In the genomic region with DNA sequence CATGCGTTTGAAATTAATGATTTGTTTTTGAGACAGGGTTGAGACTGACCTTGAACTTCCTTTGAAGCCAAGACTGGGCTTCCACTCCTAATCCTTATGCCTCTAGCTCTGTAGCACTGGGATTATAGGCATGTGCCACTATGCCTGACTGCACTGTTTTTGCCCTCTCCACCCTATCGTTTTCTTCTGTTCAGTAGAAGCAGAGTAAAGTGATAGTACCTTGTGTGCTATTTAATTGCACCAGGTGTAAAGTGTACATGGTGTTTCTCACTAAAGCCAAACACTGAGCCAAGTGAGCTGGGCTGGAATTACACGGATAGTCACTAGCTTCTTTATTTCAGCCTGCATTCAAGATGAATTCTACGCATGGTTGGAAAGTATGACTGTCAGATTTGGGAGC, we compare ENCODE assay signal across 19 mouse cellular contexts. TPM values are rescaled to one million over a fixed set of nuclear protein-coding genes. Genes with fewer than 3 reads are reported as not detected.
A peak's percentile ranks its signal among the peaks of the same experiment; 100 is the strongest.
DNase-seq lines count a peak whose midpoint lies in the region; ATAC-seq and TF ChIP-seq lines count a peak whose summit lies in the region.
"Had no signal": no experiment of that assay in that cellular context is flagged by ENCODE, and none has a peak within 500 bp of the region (broad histone marks: within the 10 kb centered on the region; RNA-seq: fewer than 3 reads in every experiment).

No protein-coding gene starts in this region.

- 79% methylated on average over 4 of the region's 4 CpGs for WGBS in heart, embryonic 12.5 days
- 84% methylated on average over 4 of the region's 4 CpGs for WGBS in heart, embryonic 10.5 days
- 78% methylated on average over 4 of the region's 4 CpGs for WGBS in heart, embryonic 16.5 days
- WGBS in heart, adult 2 months, result 71% methylated on average over 4 of the region's 4 CpGs
- 53% methylated on average over 4 of the region's 4 CpGs for WGBS in kidney, postnatal 0 days

- H3K4me1 ChIP-seq in heart, embryonic 12.5 days (replicated peaks), result peaks cover 8% of the 10 kb centered on the region; the same call in 1 of the 2 replicates
- peaks cover 5% of the 10 kb centered on the region for H3K4me1 ChIP-seq in heart, embryonic 10.5 days
- peaks cover 13% of the 10 kb centered on the region for H3K4me1 ChIP-seq in heart, embryonic 16.5 days (ENCODE audit: control insufficient read depth, insufficient read depth, low read length)
- peaks cover 7% of the 10 kb centered on the region for H3K4me1 ChIP-seq in heart, adult 2 months (ENCODE audit: control insufficient read depth, insufficient read depth, low read length)
- H3K4me1 ChIP-seq in kidney, postnatal 0 days (replicated peaks; ENCODE audit: insufficient read depth, low read length), result 0 out of 2 replicates have a peak, but pooled peaks cover 9% of the 10 kb centered on the region

- no peak overlapping the region for H3K4me2 ChIP-seq in heart, embryonic 12.5 days
- H3K4me2 ChIP-seq in heart, embryonic 16.5 days (ENCODE audit: low read depth, low read length), result no peak overlapping the region
- H3K4me2 ChIP-seq in kidney, postnatal 0 days (ENCODE audit: low read length), result no peak overlapping the region
- H3K4me2 ChIP-seq: embryonic facial prominence, embryonic 15.5 days; forebrain, embryonic 15.5 days; hindbrain, embryonic 15.5 days had no signal

- no peaks in the 10 kb centered on the region for H3K36me3 ChIP-seq in heart, embryonic 12.5 days
- 0 out of 2 replicates have a peak, but pooled peaks cover 2% of the 10 kb centered on the region for H3K36me3 ChIP-seq in heart, embryonic 10.5 days
- H3K36me3 ChIP-seq in heart, embryonic 16.5 days (ENCODE audit: control insufficient read depth, insufficient read depth), result peaks cover 3% of the 10 kb centered on the region
- H3K36me3 ChIP-seq in heart, adult 2 months (ENCODE audit: control insufficient read depth, insufficient read depth, low read length), result peaks cover 23% of the 10 kb centered on the region
- H3K36me3 ChIP-seq in kidney, postnatal 0 days (ENCODE audit: insufficient read depth, low read length), result no peaks in the 10 kb centered on the region
- H3K36me3 ChIP-seq: embryonic facial prominence, embryonic 15.5 days; forebrain, embryonic 15.5 days had no signal

- no peak for TF ChIP-seq POLR2A in heart, adult 2 months (IDR thresholded peaks at IDR 0.05; ENCODE audit: insufficient read depth, low read depth, low read length)

- H3K4me3 ChIP-seq in heart, embryonic 12.5 days, result no peak overlapping the region
- no peak overlapping the region for H3K4me3 ChIP-seq in heart, embryonic 10.5 days
- H3K4me3 ChIP-seq in heart, embryonic 16.5 days (ENCODE audit: low read length), result no peak overlapping the region
- H3K4me3 ChIP-seq in heart, adult 2 months, result no peak overlapping the region
- no peak overlapping the region for H3K4me3 ChIP-seq in kidney, postnatal 0 days (replicated peaks; ENCODE audit: low read depth, low read length)
- H3K4me3 ChIP-seq: embryonic facial prominence, embryonic 15.5 days; forebrain, embryonic 15.5 days; hindbrain, embryonic 15.5 days had no signal

- H3K79me2 ChIP-seq in heart, adult 2 months (replicated peaks; ENCODE audit: control insufficient read depth, insufficient read depth, low read length), result peaks cover 5% of the 10 kb centered on the region

- no peak for TF ChIP-seq EP300 in heart, adult 2 months (IDR thresholded peaks at IDR 0.05; ENCODE audit: insufficient read depth, low read depth, low read length)

- peak overlapping the region; percentile 8; the same call in 1 of the 2 replicates for H3K27ac ChIP-seq in heart, embryonic 12.5 days (ENCODE audit: poor library complexity, severe bottlenecking)
- H3K27ac ChIP-seq in heart, embryonic 10.5 days, result no peak overlapping the region
- H3K27ac ChIP-seq in heart, embryonic 16.5 days (ENCODE audit: low read length), result peak overlapping the region; percentile 78
- H3K27ac ChIP-seq in heart, adult 2 months, result no peak overlapping the region
- peak overlapping the region; percentile 10; the same call in 1 of the 2 replicates for H3K27ac ChIP-seq in kidney, postnatal 0 days
- H3K27ac ChIP-seq: embryonic facial prominence, embryonic 15.5 days; hindbrain, embryonic 15.5 days had no signal

- no peak for ATAC-seq in heart, embryonic 12.5 days (ENCODE audit: insufficient number of reproducible peaks, low FRiP score)
- no peak for ATAC-seq in heart, embryonic 16.5 days (replicated peaks; ENCODE audit: extremely low read depth, insufficient read depth, low FRiP score)
- ATAC-seq in kidney, postnatal 0 days (replicated peaks; ENCODE audit: low FRiP score, low read depth), result no peak
- ATAC-seq in erythroblast, adult 5-6 weeks (replicated peaks; ENCODE audit: low FRiP score, poor library complexity, severe bottlenecking), result 0 out of 2 replicates have a peak, but pooled peaks have one; percentile 50
- ATAC-seq: forebrain, embryonic 15.5 days; intestine, embryonic 16.5 days had no signal

- H3K9me3 ChIP-seq in heart, embryonic 12.5 days (replicated peaks), result no peaks in the 10 kb centered on the region
- no peaks in the 10 kb centered on the region for H3K9me3 ChIP-seq in heart, embryonic 10.5 days
- H3K9me3 ChIP-seq in heart, embryonic 16.5 days (replicated peaks; ENCODE audit: control insufficient read depth, low read length), result no peaks in the 10 kb centered on the region
- H3K9me3 ChIP-seq in kidney, postnatal 0 days (replicated peaks; ENCODE audit: low read length), result no peaks in the 10 kb centered on the region
- H3K9me3 ChIP-seq: embryonic facial prominence, embryonic 15.5 days; forebrain, embryonic 15.5 days; hindbrain, embryonic 15.5 days had no signal

- intact Hi-C loops in heart, adult 2 months (cut with DNase I), result no loop called here

- H3K9ac ChIP-seq in heart, embryonic 12.5 days, result no peak overlapping the region
- H3K9ac ChIP-seq in heart, embryonic 16.5 days (ENCODE audit: low read length), result no peak overlapping the region
- no peak overlapping the region for H3K9ac ChIP-seq in heart, adult 2 months (ENCODE audit: low read depth, low read length)
- no peak overlapping the region for H3K9ac ChIP-seq in kidney, postnatal 0 days (ENCODE audit: low read depth, low read length)
- H3K9ac ChIP-seq: embryonic facial prominence, embryonic 15.5 days; forebrain, embryonic 15.5 days; hindbrain, embryonic 15.5 days had no signal

- no peak for DNase-seq in heart, embryonic 10.5 days (ENCODE audit: low spot score)
- DNase-seq in heart, adult 2 months, result no peak
- no peak for DNase-seq in kidney, postnatal 0 days (ENCODE audit: low spot score)
- no peak for DNase-seq in kidney, postnatal 25 days
- no peak for DNase-seq in ovary, adult 18-20 months (ENCODE audit: low spot score)
- DNase-seq: adrenal gland, adult 2 months; adrenal gland, postnatal 25 days; cerebellum, adult 18-20 months; cerebellum, adult 9-11 months; cerebellum, postnatal 36 days; gastrocnemius, postnatal 10 days; heart, postnatal 10 days had no signal

- TF ChIP-seq CTCF in heart, adult 2 months (IDR thresholded peaks at IDR 0.05), result no peak
- TF ChIP-seq CTCF in kidney, postnatal 0 days (IDR thresholded peaks at IDR 0.05; ENCODE audit: low read depth), result no peak

- H3K27me3 ChIP-seq in heart, embryonic 12.5 days (replicated peaks), result no peaks in the 10 kb centered on the region
- no peaks in the 10 kb centered on the region for H3K27me3 ChIP-seq in heart, embryonic 10.5 days (ENCODE audit: insufficient read depth, poor library complexity, severe bottlenecking)
- H3K27me3 ChIP-seq in heart, embryonic 16.5 days (ENCODE audit: control insufficient read depth, insufficient read depth, low read length), result no peaks in the 10 kb centered on the region
- H3K27me3 ChIP-seq in heart, adult 2 months (ENCODE audit: control insufficient read depth, insufficient read depth, low read length), result no peaks in the 10 kb centered on the region
- H3K27me3 ChIP-seq in kidney, postnatal 0 days (ENCODE audit: insufficient read depth, low read length), result no peaks in the 10 kb centered on the region
- H3K27me3 ChIP-seq: embryonic facial prominence, embryonic 15.5 days; forebrain, embryonic 15.5 days; hindbrain, embryonic 15.5 days had no signal

RNA-seq across cellular contexts. Expression of gene Fchsd2, which starts 35.9 kb away (rescaled TPM):
- 18.4 and 18.7 TPM in 2 replicates for polyA plus RNA-seq in heart, embryonic 12.5 days (2016; fragmentation: Nextera tagmentation; extraction: Ambion mirVana)
- polyA plus RNA-seq in heart, embryonic 10.5 days (2016; fragmentation: Nextera tagmentation; extraction: Ambion mirVana), result 14.2 and 17.3 TPM in 2 replicates
- 15.1 and 16.4 TPM in 2 replicates for polyA plus RNA-seq in heart, embryonic 16.5 days (2015; fragmentation: Nextera tagmentation; extraction: Ambion mirVana)
- total RNA-seq in heart, adult 2 months (2021), result 10 to 100 TPM; 20.9 to 22.4 TPM
- polyA plus RNA-seq in heart, adult 2 months (2012; rRNA removed), result 5.6 and 8.1 TPM in 2 replicates
- polyA plus RNA-seq in kidney, postnatal 0 days (2015; fragmentation: Nextera tagmentation; extraction: Ambion mirVana), result 15.9 and 16.5 TPM in 2 replicates
- total RNA-seq in erythroblast, adult 5-6 weeks (2015; ENCODE audit: low replicate concordance), result 6.7 and 7.3 TPM in 2 replicates
- 3.1 and 12.8 TPM in 2 replicates for total RNA-seq in erythroblast, adult 5-6 weeks (2017; ENCODE audit: low replicate concordance)

Comparison
In these comparisons a context has a peak if more than half of its experiments do, and no peak if none do; other contexts are left out.
1. H3K27ac ChIP-seq: peak in heart, embryonic 12.5 days (single experiment), heart, embryonic 16.5 days (single experiment) and kidney, postnatal 0 days (single experiment); none in heart, embryonic 10.5 days (single experiment) and heart, adult 2 months (single experiment).